Mouse (Mus musculus): ENCODE measurements around the gene Tubgcp3. TPM values are rescaled to one million over a fixed set of nuclear protein-coding genes. Genes with fewer than 3 reads are reported as not detected.
"Not testable (repeated sequence)": the region's sequence is repeated elsewhere in the genome, so short reads cannot be mapped to it uniquely, and the experiment has no call there.

The Tubgcp3 gene
- total RNA-seq (2021): 10 to 100 TPM; 29.6 to 34.4 TPM
- long read RNA-seq, experiment 1, transcript Tubgcp3-201 (22 exons, 3,797 nt): major isoform, 29 of 45 reads
- long read RNA-seq, experiment 1, partial matches to known transcripts: 5 of 45 reads
- long read RNA-seq, experiment 1, other reads (novel, unspliced or antisense): 11 of 45 reads
- long read RNA-seq, experiment 2, transcript Tubgcp3-201 (22 exons, 3,797 nt): major isoform, 26 of 37 reads
- long read RNA-seq, experiment 2, partial matches to known transcripts: 2 of 37 reads
- long read RNA-seq, experiment 2, other reads (novel, unspliced or antisense): 9 of 37 reads

DNA sequence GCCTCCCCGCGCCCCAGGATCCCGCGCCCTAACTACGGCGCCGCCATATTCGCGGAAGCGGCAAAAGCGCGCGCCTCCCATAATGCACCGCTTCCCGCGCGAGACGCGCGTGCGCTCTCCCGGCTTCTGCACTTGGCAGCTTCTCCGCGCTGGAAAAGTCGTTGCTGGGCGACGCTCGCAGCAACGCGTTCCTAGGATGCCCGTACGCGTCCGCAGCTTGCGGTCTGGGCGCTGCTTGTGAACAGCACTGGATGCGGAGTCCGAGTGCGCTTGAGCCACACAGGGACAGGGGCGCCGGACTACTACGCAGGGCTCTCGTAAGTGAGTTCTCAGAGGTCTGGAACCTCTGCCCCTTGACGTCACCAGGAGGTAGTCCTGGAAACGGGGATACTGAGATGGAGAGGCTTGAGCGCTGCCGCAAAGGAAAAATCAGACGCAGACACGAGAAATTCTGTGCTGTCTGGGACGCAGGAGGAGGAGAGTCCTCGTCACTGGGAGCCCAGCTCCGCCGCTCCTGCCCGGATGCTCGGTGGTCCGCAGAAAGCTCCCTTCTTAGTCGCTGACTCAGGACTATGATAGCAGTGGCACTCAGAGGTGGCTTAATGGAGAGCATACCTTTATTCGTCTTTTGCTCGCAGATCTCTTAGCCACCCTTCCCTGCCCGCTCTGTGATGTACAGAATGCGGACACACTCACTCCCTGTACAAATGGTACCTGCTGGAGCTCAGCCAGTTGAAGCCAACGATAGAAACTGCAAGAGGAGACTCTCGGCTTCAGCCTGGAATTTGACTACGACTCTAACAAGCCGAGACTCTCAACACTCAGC, at the start of gene Tubgcp3:
Gene Tubgcp3 (minus strand): TSS at position 193 of the 826 bp plus-strand sequence.
- DNase-seq: peak; percentile 92

GRCm38 (mm10) chr8:12719091-12719490, 47.0 kb upstream of the Tubgcp3 start:
- no peak for DNase-seq

GRCm38 (mm10) chr8:12715861-12716585, 44.0 kb upstream of the Tubgcp3 start:
- DNase-seq: no peak

DNA sequence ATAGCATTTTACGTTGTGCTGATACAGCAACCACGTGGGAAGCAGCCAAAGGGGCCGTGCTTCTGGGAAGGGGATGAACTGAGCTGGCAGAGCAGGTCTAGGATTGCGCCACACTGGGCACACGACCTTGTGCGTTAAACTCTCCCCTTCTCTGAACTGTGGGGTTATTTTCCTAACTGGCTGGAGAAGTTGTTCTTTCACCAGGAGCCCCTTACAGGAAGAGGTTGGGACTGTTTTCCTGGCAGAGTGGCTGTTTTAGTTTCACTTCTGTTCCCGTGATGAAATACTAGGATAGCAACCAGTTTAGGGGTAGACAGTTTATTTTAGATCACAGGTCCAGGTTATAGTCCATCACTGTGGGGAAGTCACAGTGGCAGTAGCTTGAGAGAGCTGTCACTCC, 39.6 kb upstream of the Tubgcp3 start:
- DNase-seq: peak; percentile 51

DNA sequence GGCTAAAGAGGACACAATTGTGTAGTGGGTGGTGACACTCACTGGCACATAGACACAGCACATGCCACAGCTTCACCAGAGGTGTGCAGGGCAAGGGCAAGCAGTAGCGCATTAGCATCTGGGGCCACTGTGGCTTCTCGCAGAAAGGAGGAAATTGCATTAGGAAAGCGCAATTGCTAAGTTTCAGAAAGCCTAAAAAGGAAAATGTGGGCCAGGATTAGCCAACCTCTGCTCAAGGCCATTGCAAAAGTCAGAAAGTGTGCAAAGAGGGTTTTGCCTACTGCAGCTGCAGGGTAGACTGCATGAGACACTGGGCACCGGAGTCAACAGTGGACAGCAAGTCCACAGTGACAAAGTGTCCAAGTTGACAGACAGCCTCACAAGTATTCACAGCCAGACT, 31.5 kb upstream of the Tubgcp3 start:
- DNase-seq: no peak

DNA sequence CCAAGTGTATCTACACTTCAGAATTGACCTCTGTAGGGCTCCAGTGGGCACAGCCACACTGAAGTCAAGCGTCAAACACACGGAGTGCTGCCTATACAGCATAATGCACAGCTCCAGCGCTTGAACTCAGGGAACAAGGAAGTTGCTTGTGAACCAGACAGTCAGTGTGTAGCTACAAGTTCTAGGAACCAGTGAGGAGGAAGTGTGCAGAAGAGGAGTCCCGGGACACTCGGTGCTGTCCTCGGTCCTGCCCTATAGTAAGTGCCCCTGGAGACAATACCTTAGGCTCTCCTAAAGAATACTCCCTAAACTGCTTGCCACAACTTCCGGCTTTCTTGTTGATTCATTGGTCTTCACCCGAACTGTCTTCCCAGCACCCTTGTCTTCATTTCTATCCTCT, 30.2 kb upstream of the Tubgcp3 start:
- DNase-seq: no peak

GRCm38 (mm10) chr8:12698660-12699277, 26.7 kb upstream of the Tubgcp3 start:
- DNase-seq: no peak

DNA sequence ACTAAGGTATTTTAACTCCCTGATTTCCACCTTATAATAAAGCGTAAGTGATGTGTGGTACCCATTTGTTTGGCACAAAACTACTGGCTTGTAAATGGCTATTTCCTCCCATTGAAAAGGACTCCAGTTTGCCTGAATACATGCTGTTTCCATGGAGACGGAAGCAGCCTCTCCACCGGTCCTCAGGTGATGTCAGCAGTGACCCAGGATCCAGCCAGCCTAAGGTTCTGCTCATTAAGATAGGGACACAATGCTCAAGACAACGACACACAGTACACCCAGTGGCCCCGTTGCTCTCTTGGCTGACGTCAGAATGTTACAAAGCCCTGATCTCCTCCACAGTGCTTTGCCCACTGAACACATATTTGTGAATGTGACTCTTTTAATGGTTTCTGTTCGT, 16.8 kb upstream of the Tubgcp3 start:
- DNase-seq: no peak

GRCm38 (mm10) chr8:12677529-12677928, 5.5 kb upstream of the Tubgcp3 start:
- DNase-seq: peak; percentile 91

GRCm38 (mm10) chr8:12671473-12672055, 484 bp downstream of the Tubgcp3 start:
- DNase-seq: no peak

DNA sequence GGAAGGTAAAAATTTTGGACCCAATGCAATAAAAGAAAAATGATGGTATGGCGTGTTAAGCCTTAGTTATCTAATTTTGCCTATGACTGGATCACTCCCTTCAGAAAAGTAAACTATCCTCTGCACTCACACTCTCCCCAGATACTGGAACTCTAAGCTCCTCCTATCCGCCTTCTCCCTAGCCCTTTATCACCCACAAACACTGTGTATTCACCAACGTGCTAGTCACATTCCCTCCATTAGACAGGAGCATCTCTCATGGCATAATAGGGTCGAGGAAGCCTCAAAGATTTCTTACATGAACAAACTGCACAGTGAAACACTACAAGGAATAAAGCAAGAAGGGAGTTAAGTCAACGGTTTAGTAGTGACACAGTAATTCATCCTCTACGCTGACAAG, 1.1 kb downstream of the Tubgcp3 start:
- no peak for DNase-seq

DNA sequence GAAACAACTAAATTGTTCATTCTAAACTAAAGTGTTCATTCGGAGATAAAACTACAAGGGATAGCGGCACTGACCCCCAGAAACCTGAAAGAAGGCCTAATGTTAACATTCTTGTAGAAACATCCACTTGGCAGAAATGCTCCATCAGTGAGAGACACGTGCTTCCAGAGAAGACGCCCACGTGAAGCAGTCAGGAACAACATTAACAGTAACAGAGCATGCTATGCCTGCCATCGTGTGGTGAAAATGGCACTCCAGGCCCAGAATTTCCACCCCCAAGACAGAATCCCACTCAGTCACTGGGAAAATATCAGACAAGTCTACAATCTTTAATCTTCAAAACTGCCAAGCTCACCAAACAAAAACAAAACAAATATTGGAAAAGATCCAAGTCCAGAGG, 3.2 kb downstream of the Tubgcp3 start:
- no peak for DNase-seq

GRCm38 (mm10) chr8:12666530-12666929, 5.5 kb downstream of the Tubgcp3 start:
- DNase-seq: not testable (repeated sequence)

- no peak for DNase-seq
Observed at GRCm38 (mm10) chr8:12663105-12663456, 9.0 kb downstream of the Tubgcp3 start.

DNA sequence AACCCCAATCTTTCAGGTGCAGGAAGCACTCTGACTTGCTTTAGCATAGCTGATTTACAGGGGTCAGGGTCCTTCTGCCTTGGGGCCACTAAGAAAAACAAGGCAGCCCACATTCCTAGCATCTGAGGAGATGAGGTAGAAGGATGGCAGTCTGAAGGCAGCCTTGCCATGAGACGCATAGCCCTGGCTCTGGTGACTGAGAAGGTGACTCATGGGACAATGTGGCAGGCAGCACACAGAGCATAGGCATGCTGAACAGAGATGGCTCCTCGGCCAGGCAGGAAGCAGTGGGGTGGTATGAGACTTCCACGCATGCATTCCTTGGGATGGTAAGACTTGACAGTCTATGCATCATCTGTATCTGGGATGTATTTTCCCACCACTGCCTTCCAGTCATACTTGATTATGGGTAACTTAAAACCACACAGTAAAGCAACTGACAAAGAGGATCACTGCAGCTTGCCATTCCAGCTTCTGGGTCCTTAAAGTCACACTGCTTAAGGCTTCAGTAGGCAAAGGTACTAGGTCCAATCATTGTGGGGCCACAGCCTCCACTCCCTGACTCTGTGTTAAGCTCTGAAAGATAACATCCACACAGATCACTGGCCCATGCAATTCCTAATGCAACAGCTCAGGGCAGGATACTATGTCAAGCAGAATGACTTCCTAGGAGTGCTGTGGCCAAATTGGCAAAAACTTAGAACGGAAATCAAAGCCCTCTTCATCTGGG, 9.5 kb downstream of the Tubgcp3 start:
- DNase-seq: peak; percentile 16

DNA sequence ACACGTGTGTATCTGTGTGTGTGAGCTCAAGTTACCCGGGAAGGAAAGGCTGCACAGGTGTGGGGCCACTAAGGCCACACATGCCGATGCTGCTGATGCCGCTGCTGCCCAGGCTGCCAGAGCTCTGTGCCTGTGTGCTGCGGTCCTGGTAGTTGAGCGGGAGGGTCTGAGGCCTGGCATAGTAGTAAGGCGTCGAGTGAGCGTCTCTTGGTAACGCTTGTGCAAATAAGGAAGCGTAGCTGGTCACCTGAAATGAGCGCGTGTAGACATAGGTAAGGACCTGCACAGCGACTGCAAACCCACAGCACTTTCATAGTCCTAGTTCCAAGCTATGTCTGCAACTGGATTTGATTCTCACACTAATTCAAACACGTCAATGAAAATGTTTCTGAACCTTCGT, 14.6 kb downstream of the Tubgcp3 start:
- DNase-seq: no peak

DNA sequence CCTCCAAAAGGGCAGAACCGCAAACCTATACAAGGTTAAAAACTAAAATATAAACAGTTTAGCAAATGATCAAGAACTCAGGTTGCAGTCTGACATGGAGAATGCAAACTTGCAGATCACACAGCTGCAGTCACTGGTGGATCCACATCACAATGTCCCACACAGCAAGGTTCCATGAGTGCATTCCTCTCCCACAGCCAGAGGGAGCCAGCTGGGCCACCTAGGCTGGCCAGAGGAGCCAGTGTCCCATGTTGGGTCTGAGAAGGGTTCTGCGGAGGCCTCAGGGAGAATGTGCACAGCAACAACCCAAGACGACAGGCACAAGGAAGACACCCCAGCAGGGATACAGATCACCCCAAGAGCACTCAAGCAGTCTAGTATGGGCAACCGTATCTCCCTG, 20.8 kb downstream of the Tubgcp3 start:
- no peak for DNase-seq

- no peak for DNase-seq
Observed at GRCm38 (mm10) chr8:12650495-12650894, 21.6 kb downstream of the Tubgcp3 start.

GRCm38 (mm10) chr8:12648951-12649350, 23.1 kb downstream of the Tubgcp3 start:
- no peak for DNase-seq

DNA sequence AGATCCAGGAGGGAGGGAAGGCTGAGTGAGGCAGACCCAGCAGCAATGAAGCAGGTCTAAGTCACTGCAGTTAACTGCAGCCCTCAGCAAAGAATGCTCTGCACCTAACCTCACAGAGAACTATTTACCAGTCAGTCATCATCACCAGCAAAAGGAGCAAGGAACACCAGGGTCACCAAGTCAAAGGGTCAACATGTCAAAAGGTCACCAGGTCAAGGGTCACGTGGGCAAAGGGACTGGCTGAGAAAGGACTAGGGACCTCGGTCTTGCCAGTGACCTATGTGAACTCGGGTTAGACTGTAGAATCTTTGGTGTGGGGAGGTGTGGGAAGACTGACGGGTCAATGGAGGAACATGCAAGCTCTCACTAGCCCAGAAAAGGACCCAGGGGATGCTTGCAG, 25.5 kb downstream of the Tubgcp3 start:
- DNase-seq: no peak

- no peak for DNase-seq
Observed at GRCm38 (mm10) chr8:12644894-12645293, 27.2 kb downstream of the Tubgcp3 start.

DNA sequence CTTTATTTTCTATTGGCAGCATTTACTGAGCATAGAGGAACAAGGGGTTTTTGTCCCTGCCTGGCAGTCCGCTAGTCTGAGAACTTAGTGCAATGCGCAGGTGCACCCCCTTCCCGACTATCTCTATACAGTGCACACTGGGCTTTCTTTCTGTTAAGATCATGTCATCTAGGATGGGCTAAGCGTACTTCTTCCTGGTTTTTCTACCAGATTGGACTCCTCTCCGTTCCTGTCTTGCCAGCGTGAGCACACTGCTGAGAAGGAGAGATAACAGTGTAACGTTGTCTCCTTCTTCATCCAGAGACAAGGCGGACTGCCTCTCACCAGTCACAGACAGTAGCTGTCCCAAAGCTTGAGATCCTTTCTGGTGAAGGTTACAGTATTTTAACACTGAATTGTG, 27.7 kb downstream of the Tubgcp3 start:
- no peak for DNase-seq
